Mouse (Mus musculus) liver, embryonic 12.5 days (tissue): ENCODE measurements around the gene Cherp. TPM values are rescaled to one million over a fixed set of nuclear protein-coding genes. Genes with fewer than 3 reads are reported as not detected.
A peak's percentile ranks its signal among the peaks of the same experiment; 100 is the strongest.

ENCODE experiments used
- ATAC-seq: fragments of 200-750 bp; cut with Nextera tagmentation; 2 replicates; pipeline ENCODE4 v1.8.0; 2017; ENCODE audit warnings: moderate number of reproducible peaks, mild to moderate bottlenecking, moderate library complexity
- H3K27ac ChIP-seq: fragments of 300-500 bp; sonication (generic); 2 replicates; pipeline ENCODE4 v1.5.1; 2016; ENCODE audit warnings: mild to moderate bottlenecking
- H3K27me3 ChIP-seq: fragments of 300-500 bp; sonication (generic); replicated peaks from 2 replicates; pipeline ENCODE4 v1.6.1; 2016; ENCODE audit warnings: mild to moderate bottlenecking, moderate library complexity
- H3K36me3 ChIP-seq: fragments of 300-500 bp; sonication (generic); 2 replicates; pipeline ENCODE4 v1.6.1; 2016; ENCODE audit warnings: mild to moderate bottlenecking, moderate library complexity
- H3K4me1 ChIP-seq: fragments of 300-500 bp; sonication (generic); 2 replicates; pipeline ENCODE4 v1.6.1; 2016
- H3K4me2 ChIP-seq: fragments of 300-500 bp; sonication (generic); 2 replicates; pipeline ENCODE4 v1.6.1; 2016; ENCODE audit warnings: mild to moderate bottlenecking, moderate library complexity
- H3K4me3 ChIP-seq: fragments of 300-500 bp; sonication (generic); 2 replicates; pipeline ENCODE4 v1.5.1; 2016; ENCODE audit warnings: mild to moderate bottlenecking, moderate library complexity
- H3K9ac ChIP-seq: fragments of 300-500 bp; sonication (generic); 2 replicates; pipeline ENCODE4 v1.6.1; 2016; ENCODE audit warnings: mild to moderate bottlenecking, moderate library complexity
- H3K9me3 ChIP-seq: fragments of 300-500 bp; sonication (generic); replicated peaks from 2 replicates; pipeline ENCODE4 v1.6.1; 2016; ENCODE audit warnings: mild to moderate bottlenecking, moderate library complexity
- WGBS: fragments of 180-500 bp; shearing (Covaris S2); methylation state at CpG from one replicate; pipeline ENCODE4 v1.1.7; 2016; ENCODE audit not compliant: insufficient replicate concordance; 5-methylcytosine and 5-hydroxymethylcytosine counted together
- microRNA-seq: library from miRNA; unstranded; fragments of <30 nt; microRNA quantifications from one replicate; pipeline ENCODE4, GENCODE M21; 2017
- polyA plus RNA-seq: library from polyadenylated mRNA; unstranded; fragments of >200 nt; fragmentation: Nextera tagmentation; extraction: Ambion mirVana; gene quantifications from 2 replicates; pipeline ENCODE4 v1.2.1, GENCODE M21; 2016

Gene Cherp
- polyA plus RNA-seq, 1 experiment from 2014 or later = 41.6 TPM

DNA sequence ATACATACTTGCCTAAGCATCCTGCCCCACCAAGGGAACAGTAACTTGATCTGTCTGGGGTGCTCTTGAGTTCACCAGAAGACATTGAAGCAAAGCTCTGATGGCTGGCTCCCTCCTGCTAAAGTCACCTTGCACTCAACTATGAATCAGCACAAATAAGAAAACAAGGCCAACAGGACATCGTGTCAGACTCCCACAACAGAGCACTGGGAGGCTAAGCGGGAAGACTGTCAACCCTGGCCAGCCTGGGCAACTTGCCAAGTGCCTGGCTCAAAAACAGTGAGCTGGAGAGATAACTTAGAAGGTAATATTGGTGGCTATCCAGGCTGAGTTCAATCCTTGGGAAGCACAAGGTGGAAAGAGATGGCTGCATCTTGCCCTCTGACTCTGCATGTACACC is 40.1 kb downstream of the Cherp start:
- 41% methylated on average over 2 of the region's 2 CpGs for WGBS
- ATAC-seq = no peak
- no peak overlapping the region for H3K4me2 ChIP-seq

GRCm38 (mm10) chr8:72429676-72430075 is 45.4 kb downstream of the Cherp start:
- H3K9me3 ChIP-seq = no peaks in the 10 kb centered on the region
- H3K36me3 ChIP-seq = no peaks in the 10 kb centered on the region
- H3K4me1 ChIP-seq = peaks cover 6% of the 10 kb centered on the region; the same call in 1 of the 2 replicates
- H3K4me3 ChIP-seq = no peak overlapping the region
- H3K9ac ChIP-seq = no peak overlapping the region
- no peak overlapping the region for H3K27ac ChIP-seq
- WGBS = 42% methylated on average over 13 of the region's 13 CpGs
- no peaks in the 10 kb centered on the region for H3K27me3 ChIP-seq
- H3K4me2 ChIP-seq = no peak overlapping the region
- no peak for ATAC-seq

More for the DNA sequence above, 40.1 kb downstream of the Cherp start:
- Histone ChIP-seq H3K9me3 (no peaks in the 10 kb centered on the region), H3K27ac (no peak overlapping the region), H3K27me3 (no peaks in the 10 kb centered on the region), H3K36me3 (no peaks in the 10 kb centered on the region), H3K4me1 (peaks cover 4% of the 10 kb centered on the region; the same call in 1 of the 2 replicates), H3K4me3 (no peak overlapping the region), H3K9ac (no peak overlapping the region)

GRCm38 (mm10) chr8:72422926-72423325 is 52.1 kb downstream of the Cherp start:
- Histone ChIP-seq H3K9me3 (no peaks in the 10 kb centered on the region), H3K9ac (no peak overlapping the region)

DNA sequence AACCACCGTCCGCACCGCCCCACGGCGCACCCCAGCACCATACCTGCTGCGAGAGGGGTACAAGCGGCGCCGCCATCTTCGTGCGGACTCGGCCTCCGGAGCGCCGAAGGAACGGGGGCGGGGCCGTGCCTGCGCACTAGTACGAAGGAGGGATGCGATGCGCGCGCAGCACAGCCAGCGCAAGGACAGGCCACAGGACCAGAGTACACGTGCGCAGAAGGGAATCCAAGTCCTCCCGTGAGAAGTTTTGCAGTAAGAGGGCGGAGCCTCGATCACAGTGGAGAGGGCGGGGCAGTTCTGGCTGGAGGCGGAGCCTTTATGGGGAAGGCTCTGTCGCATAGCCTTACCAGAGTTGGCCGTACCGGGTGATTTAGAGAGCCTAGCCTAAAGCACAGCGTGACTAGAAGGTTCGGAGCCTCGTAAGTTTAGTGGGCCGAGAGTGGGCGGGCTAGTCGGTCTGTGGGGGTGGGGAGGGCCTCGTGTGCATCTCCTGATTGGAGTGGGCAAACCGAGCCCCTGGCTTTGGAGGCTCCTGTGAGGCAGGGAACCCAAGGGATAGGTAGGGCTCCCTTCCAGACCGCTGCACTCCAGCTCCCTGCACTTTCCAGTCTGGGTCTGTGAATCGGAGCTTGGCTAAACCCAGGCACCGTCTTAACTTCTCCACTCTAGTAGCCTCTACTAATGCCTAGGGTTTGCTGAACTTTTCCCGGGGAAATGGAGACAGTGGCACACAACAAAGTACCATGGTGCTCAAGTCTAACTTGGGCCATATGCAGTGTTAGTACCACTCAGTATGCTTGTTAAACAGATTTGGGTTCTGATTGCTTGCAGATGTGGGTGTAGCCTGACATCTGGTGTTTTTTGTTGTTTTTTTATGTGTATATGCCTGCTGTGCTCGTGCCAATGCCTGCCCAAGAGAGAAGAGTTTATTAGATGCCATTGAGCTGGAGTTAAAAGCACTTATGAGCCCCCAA is 53.4 kb downstream of the Cherp start, which contains the start of gene Eps15l1:
Gene Eps15l1, minus strand, starts transcription at position 99 of the 974 bp plus-strand sequence.
- Histone ChIP-seq H3K4me1 (peaks cover 56% of the 10 kb centered on the region), H3K27me3 (no peaks in the 10 kb centered on the region), H3K4me3 (peak within 1 kb of the TSS; percentile 93), H3K36me3 (peaks cover 16% of the 10 kb centered on the region), H3K9ac (peak within 1 kb of the TSS; percentile 97), H3K9me3 (no peaks in the 10 kb centered on the region), H3K27ac (peak within 1 kb of the TSS; percentile 97), H3K4me2 (peak within 1 kb of the TSS; percentile 91)
- peak; percentile 95 for ATAC-seq
- 2% methylated on average over 48 of the region's 48 CpGs for WGBS

More at GRCm38 (mm10) chr8:72422926-72423325, 52.1 kb downstream of the Cherp start:
- Histone ChIP-seq H3K4me1 (peaks cover 43% of the 10 kb centered on the region), H3K27ac (no peak overlapping the region), H3K27me3 (no peaks in the 10 kb centered on the region), H3K36me3 (peaks cover 12% of the 10 kb centered on the region), H3K4me2 (no peak overlapping the region), H3K4me3 (no peak overlapping the region)
- no peak for ATAC-seq
- 68% methylated on average over 1 of the region's 1 CpGs for WGBS

DNA sequence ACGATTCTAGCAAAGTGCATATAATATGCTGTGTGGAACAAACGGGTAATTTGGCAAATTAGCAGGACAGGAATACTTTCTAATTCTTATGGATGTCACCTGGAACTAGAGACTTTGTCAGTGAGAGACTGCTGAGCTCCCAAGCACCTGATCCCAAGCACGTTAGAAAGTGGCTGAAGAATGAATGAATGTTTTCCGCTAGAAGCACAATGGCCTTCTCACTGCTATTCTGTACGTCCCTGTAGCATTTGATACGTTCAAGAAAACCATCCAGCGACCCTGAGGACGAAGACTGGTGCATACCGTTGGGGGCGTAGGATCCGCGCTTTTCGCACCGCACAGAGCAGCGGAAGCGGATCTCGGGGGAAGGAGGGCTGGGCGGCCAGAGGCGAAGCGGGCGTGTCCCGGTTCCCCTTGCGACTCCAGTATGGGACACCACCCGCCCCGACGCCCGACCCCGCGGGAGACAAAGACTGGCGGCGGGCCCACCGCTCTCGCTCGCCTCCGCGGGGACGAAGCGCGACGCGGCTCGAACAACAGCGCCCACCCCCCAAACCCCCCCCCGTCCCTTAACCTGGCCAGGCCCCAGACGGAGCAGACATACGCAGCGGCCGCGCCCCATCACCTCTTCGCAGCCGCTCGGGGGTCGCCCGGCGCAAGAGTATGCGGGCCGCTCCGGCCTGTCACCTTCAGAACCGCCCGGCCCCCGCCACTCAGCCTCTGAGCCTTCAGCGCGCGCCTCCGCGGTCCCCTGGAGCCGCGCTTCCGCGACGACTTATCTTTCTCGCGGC is 54.3 kb downstream of the Cherp start:
- peak; percentile 38 for ATAC-seq
- H3K4me1 ChIP-seq = peaks cover 65% of the 10 kb centered on the region
- 4% methylated on average over 73 of the region's 73 CpGs for WGBS

DNA sequence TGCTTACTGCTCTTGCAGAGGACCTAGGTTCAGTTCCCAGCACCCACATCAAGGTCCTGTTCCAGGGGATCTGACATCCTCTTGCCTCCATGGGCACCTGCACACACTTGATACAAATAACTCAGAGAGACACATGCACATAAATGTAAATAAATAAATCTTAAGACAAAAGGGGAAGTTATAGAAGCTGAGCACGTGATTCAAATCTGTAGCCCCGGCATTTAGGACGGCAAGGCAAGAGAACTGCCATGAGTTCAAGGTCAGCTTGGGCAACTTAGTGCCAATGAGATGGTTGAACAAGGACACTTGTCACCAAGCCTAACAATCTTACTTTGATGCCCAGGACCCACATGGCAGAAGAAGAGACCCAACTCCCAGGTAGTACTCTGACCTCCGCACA is 57.0 kb downstream of the Cherp start:
- Histone ChIP-seq H3K4me2 (no peak overlapping the region), H3K9ac (no peak overlapping the region; the same call in 1 of the 2 replicates), H3K4me3 (no peak overlapping the region), H3K36me3 (peaks cover 19% of the 10 kb centered on the region), H3K4me1 (peaks cover 88% of the 10 kb centered on the region), H3K27ac (peak overlapping the region; percentile 96; the same call in 1 of the 2 replicates), H3K27me3 (no peaks in the 10 kb centered on the region), H3K9me3 (no peaks in the 10 kb centered on the region)
- no peak for ATAC-seq
- 85% methylated on average over 4 of the region's 4 CpGs for WGBS

More for the DNA sequence above, 54.3 kb downstream of the Cherp start:
- Histone ChIP-seq H3K27me3 (no peaks in the 10 kb centered on the region), H3K27ac (peak overlapping the region; percentile 97), H3K4me2 (peak overlapping the region; percentile 91), H3K4me3 (peak overlapping the region; percentile 93), H3K9me3 (no peaks in the 10 kb centered on the region), H3K36me3 (peaks cover 16% of the 10 kb centered on the region), H3K9ac (peak overlapping the region; percentile 97)

DNA sequence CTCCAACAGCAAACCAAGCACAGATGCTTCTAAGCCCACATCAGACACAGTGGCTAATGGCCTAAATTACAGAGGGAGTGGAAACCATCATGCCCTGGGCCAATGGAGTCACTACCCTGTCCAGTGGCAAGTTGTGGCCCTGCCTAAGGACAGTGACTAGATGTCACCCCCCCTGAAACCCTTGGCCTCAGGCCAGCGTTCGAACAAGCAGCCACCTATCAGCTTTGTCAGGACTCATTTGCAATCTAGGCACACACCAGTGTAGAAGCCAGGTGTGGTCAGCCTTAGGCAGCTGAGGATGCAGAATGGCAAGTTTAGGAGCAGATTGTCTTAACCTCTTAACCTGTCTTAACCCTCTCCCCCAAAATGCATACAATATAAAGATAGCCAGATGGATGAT is 59.8 kb downstream of the Cherp start:
- Histone ChIP-seq H3K27ac (peak overlapping the region; percentile 96), H3K4me2 (peak overlapping the region; percentile 75), H3K4me3 (no peak overlapping the region), H3K36me3 (peaks cover 35% of the 10 kb centered on the region), H3K9me3 (no peaks in the 10 kb centered on the region), H3K27me3 (no peaks in the 10 kb centered on the region), H3K4me1 (peaks cover 100% of the 10 kb centered on the region), H3K9ac (peak overlapping the region; percentile 59)
- 46% methylated on average over 2 of the region's 2 CpGs for WGBS
- peak; percentile 10 for ATAC-seq

DNA sequence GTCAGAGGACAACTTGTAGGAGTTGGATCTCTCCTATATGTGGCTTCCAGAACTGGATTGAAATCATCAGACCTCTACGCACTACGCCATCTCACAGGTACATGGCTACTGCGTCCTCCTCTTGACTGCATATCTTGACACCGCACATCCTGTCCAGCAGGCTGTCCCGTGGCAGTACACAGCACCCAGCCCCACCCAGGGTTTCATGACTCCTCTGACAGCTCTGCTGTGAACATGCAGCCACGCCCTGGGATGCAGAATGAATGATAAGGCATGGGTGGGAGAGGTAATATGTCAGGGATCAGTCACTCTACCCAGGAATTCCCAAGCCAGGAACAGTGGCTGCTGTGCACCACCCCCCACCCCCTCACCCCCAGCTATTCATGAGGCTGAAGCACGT is 61.2 kb downstream of the Cherp start:
- H3K4me1 ChIP-seq = peaks cover 99% of the 10 kb centered on the region
- H3K9me3 ChIP-seq = no peaks in the 10 kb centered on the region
- H3K27me3 ChIP-seq = no peaks in the 10 kb centered on the region
- peaks cover 36% of the 10 kb centered on the region for H3K36me3 ChIP-seq
- ATAC-seq = peak; percentile 99
- peak overlapping the region; percentile 75 for H3K4me2 ChIP-seq
- H3K4me3 ChIP-seq = peak overlapping the region; percentile 39
- peak overlapping the region; percentile 65 for H3K9ac ChIP-seq
- peak overlapping the region; percentile 96 for H3K27ac ChIP-seq
- 21% methylated on average over 7 of the region's 7 CpGs for WGBS

Small RNAs within 50 kb of the gene (microRNA-seq; reads per million reads assigned to microRNA genes)
- gene Mir7068 = 2.8 reads per million

Other genes with a start within 250 kb of the Cherp start
- 80.9 and 85.0 TPM in 2 replicates for gene Ap1m1, start 235.2 kb downstream of the Cherp start, polyA plus RNA-seq
- gene Gm10282, start 170.0 kb downstream of the Cherp start, polyA plus RNA-seq = 10.1 and 10.3 TPM in 2 replicates
- gene Klf2, start 156.2 kb downstream of the Cherp start, polyA plus RNA-seq = 5.7 and 6.0 TPM in 2 replicates
- gene Eps15l1, start 53.8 kb downstream of the Cherp start, polyA plus RNA-seq = 28.9 and 29.8 TPM in 2 replicates
- 1.0 and 1.1 TPM in 2 replicates for gene Calr3, start 31.4 kb downstream of the Cherp start, polyA plus RNA-seq
- gene 1700030K09Rik, start 31.3 kb downstream of the Cherp start, polyA plus RNA-seq = 7.0 and 7.7 TPM in 2 replicates
- 17.1 and 17.7 TPM in 2 replicates for gene Slc35e1, start 17.4 kb upstream of the Cherp start, polyA plus RNA-seq
- 11.3 and 11.6 TPM in 2 replicates for gene Med26, start 73.0 kb upstream of the Cherp start, polyA plus RNA-seq
- gene Smim7, start 95.9 kb upstream of the Cherp start, polyA plus RNA-seq = 55.1 and 57.8 TPM in 2 replicates
- 2.5 TPM in 2 replicates for gene Tmem38a, start 96.8 kb upstream of the Cherp start, polyA plus RNA-seq
- gene Nwd1, start 171.5 kb upstream of the Cherp start, polyA plus RNA-seq = 0.01 TPM in 1 of 2 replicates, not detected in the other
- gene Sin3b, start 248.1 kb upstream of the Cherp start, polyA plus RNA-seq = 73.0 and 80.0 TPM in 2 replicates